Mouse (Mus musculus) erythroblast, embryonic 14.5 days (primary cell): Measurements from ENCODE around the gene Cpn2.

ENCODE experiments used
- GATA1 ChIP-seq: IDR thresholded peaks from 2 replicates; pipeline ENCODE4 v1.6.1; 2012; ENCODE audit warnings: low read length, inconsistent platforms, mixed read lengths
- TAL1 ChIP-seq: IDR thresholded peaks from 3 replicates; pipeline ENCODE4 v1.6.1; 2012; ENCODE audit warnings: low read length, inconsistent platforms, mixed read lengths

GRCm38 (mm10) chr16:30244037-30244700 is 23.1 kb downstream of the Cpn2 start:
- TF ChIP-seq GATA1 (no peak), TAL1 (no peak)
